Mouse (Mus musculus) hindbrain, postnatal 0 days (tissue): ENCODE results near the gene March9. TPM values are rescaled to one million over a fixed set of nuclear protein-coding genes. Genes with fewer than 3 reads are reported as not detected.
"Not testable (repeated sequence)": the region's sequence is repeated elsewhere in the genome, so short reads cannot be mapped to it uniquely, and the experiment has no call there.

Experiments
- ATAC-seq: fragments of 200-750 bp; cut with Nextera tagmentation; 2 replicates; pipeline ENCODE4 v1.8.0; 2017; ENCODE audit warnings: mild to moderate bottlenecking, moderate TSS enrichment, moderate library complexity
- DNase-seq: peaks from one replicate; pipeline ENCODE4 v3.0.0-alpha.2; 2015; ENCODE audit warnings: low spot score
- H3K27ac ChIP-seq: fragments of 300-500 bp; sonication (generic); 2 replicates; pipeline ENCODE4 v1.5.1; 2014; ENCODE audit warnings: mild to moderate bottlenecking
- H3K27me3 ChIP-seq: fragments of 300-500 bp; sonication (generic); 2 replicates; pipeline ENCODE4 v1.6.1; 2014; ENCODE audit warnings: low read length, mixed read lengths; ENCODE audit not compliant: insufficient read depth
- H3K36me3 ChIP-seq: fragments of 300-500 bp; sonication (generic); 2 replicates; pipeline ENCODE4 v1.6.1; 2014; ENCODE audit warnings: low read length, mixed read lengths; ENCODE audit not compliant: insufficient read depth
- H3K4me1 ChIP-seq: fragments of 300-500 bp; sonication (generic); 2 replicates; pipeline ENCODE4 v1.6.1; 2014; ENCODE audit warnings: antibody characterized with exemption, low read length, mixed read lengths; ENCODE audit not compliant: insufficient read depth
- H3K4me2 ChIP-seq: fragments of 300-500 bp; sonication (generic); 2 replicates; pipeline ENCODE4 v1.6.1; 2014; ENCODE audit warnings: low read depth, mild to moderate bottlenecking, low read length, moderate library complexity, mixed read lengths
- H3K4me3 ChIP-seq: fragments of 300-500 bp; sonication (generic); 2 replicates; pipeline ENCODE4 v1.5.1; 2014; ENCODE audit warnings: low read length
- H3K9ac ChIP-seq: fragments of 300-500 bp; sonication (generic); replicated peaks from 2 replicates; pipeline ENCODE4 v1.6.1; 2014; ENCODE audit warnings: mild to moderate bottlenecking, low read length, moderate library complexity, mixed read lengths
- H3K9me3 ChIP-seq: fragments of 300-500 bp; sonication (generic); 2 replicates; pipeline ENCODE4 v1.6.1; 2016; ENCODE audit warnings: low read length, mixed read lengths
- CTCF ChIP-seq: IDR thresholded peaks from 2 replicates; pipeline ENCODE4 v1.5.1; 2016; ENCODE audit warnings: antibody characterized with exemption, control low read depth, low read depth
- WGBS: fragments of 180-500 bp; shearing (Covaris S2); extraction: QIAGEN DNeasy Blood & Tissue Kit; methylation state at CpG from one replicate; pipeline ENCODE4 v1.1.7; 2014; 5-methylcytosine and 5-hydroxymethylcytosine counted together
- polyA plus RNA-seq: library from polyadenylated mRNA; unstranded; fragments of >200 nt; fragmentation: Nextera tagmentation; extraction: Ambion mirVana; gene quantifications from 2 replicates; pipeline ENCODE4 v1.2.1, GENCODE M21; 2015
- total RNA-seq: library from RNA; depleted of rRNA; stranded (reverse); fragments of >200 nt; gene quantifications from 2 replicates; pipeline ENCODE4 v1.2.3, GENCODE M21; 2014

The March9 gene
- total and polyA plus RNA-seq, 2 experiments from 2014 or later, result 6.7 to 80.1 TPM

DNA sequence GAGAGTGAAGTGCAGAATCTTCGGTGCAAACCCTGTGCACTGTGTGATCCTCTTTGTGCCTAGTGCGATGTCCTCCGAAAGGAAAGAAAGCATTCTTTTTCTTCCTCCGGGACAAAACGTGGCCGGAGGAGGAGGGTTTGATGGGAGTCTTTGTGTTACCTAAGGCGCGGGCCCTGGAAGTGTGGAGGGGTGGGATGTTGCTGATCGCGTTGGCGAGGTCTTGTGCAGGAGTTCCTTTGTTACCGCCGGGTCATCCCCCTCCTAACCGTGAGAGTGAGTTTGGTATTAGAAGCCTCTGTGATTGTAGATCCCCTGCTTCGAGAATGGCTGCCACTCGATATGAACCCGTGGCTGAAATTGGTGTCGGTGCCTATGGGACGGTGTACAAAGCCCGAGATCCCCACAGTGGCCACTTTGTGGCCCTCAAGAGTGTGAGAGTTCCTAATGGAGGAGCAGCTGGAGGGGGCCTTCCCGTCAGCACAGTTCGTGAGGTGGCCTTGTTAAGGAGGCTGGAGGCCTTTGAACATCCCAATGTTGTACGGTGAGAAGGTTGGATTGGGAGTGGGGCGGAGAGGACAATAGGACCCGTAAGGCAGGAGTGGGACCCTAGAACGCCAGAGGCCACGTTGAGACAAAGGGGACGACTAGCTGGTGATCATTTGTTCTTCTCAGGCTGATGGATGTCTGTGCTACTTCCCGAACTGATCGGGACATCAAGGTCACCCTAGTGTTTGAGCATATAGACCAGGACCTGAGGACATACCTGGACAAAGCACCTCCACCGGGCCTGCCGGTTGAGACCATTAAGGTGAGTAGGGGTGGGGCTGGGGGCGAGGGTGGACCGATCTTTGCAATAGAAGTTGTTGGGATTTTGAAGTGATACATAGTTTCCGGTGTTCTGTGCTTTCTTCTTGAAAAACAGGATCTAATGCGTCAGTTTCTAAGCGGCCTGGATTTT is 4.2 kb upstream of the March9 start:
- Histone ChIP-seq H3K9ac (peak overlapping the region; percentile 97), H3K4me3 (peak overlapping the region; percentile 80), H3K9me3 (no peaks in the 10 kb centered on the region), H3K36me3 (peaks cover 36% of the 10 kb centered on the region), H3K27ac (peak overlapping the region; percentile 92), H3K4me2 (peak overlapping the region; percentile 79), H3K4me1 (peaks cover 19% of the 10 kb centered on the region; the same call in 1 of the 2 replicates), H3K27me3 (no peaks in the 10 kb centered on the region)
- ATAC-seq (peak; percentile 0; the same call in 1 of the 2 replicates), DNase-seq (no peak)
- TF ChIP-seq CTCF, result no peak
- WGBS, result 12% methylated on average over 37 of the region's 37 CpGs

- H3K36me3 ChIP-seq, result peaks cover 36% of the 10 kb centered on the region
- under 1% methylated on average over 45 of the region's 46 CpGs for WGBS
- H3K4me2 ChIP-seq, result peak within 1 kb of the TSS; percentile 79
- H3K27me3 ChIP-seq, result no peaks in the 10 kb centered on the region
- ATAC-seq (peak; percentile 94), DNase-seq (peak; percentile 99)
- H3K4me1 ChIP-seq, result peaks cover 12% of the 10 kb centered on the region; the same call in 1 of the 2 replicates
- peak; percentile 31; the same call in 1 of the 2 replicates for TF ChIP-seq CTCF
- H3K9ac ChIP-seq, result peak within 1 kb of the TSS; percentile 97
- no peaks in the 10 kb centered on the region for H3K9me3 ChIP-seq
- peak within 1 kb of the TSS; percentile 92 for H3K27ac ChIP-seq
- H3K4me3 ChIP-seq, result peak within 1 kb of the TSS; percentile 80
These were observed 3.4 kb upstream of the March9 start, which contains the start of gene Cdk4 for GRCm38 (mm10) chr10:127063239-127063872. Cdk4 (plus strand) TSS chr10:127063534.

- Histone ChIP-seq H3K4me2 (peak overlapping the region; percentile 53), H3K27me3 (no peaks in the 10 kb centered on the region), H3K9ac (no peak overlapping the region), H3K4me1 (peaks cover 12% of the 10 kb centered on the region; the same call in 1 of the 2 replicates), H3K36me3 (peaks cover 31% of the 10 kb centered on the region), H3K4me3 (no peak overlapping the region), H3K9me3 (no peaks in the 10 kb centered on the region), H3K27ac (peak overlapping the region; percentile 68; the same call in 1 of the 2 replicates)
- ATAC-seq (no peak), DNase-seq (no peak)
- 76% methylated on average over 5 of the region's 5 CpGs for WGBS
- TF ChIP-seq CTCF, result no peak
These were observed 2.5 kb upstream of the March9 start for GRCm38 (mm10) chr10:127062503-127062902.

GRCm38 (mm10) chr10:127062101-127062500 is 2.1 kb upstream of the March9 start:
- peaks cover 12% of the 10 kb centered on the region; the same call in 1 of the 2 replicates for H3K4me1 ChIP-seq
- not testable (repeated sequence) for H3K4me2 ChIP-seq, DNase-seq, H3K27me3 ChIP-seq, H3K4me3 ChIP-seq, ATAC-seq, H3K9ac ChIP-seq, H3K27ac ChIP-seq, H3K9me3 ChIP-seq
- peaks cover 31% of the 10 kb centered on the region for H3K36me3 ChIP-seq
- 88% methylated on average over 4 of the region's 4 CpGs for WGBS

GRCm38 (mm10) chr10:127061513-127061912 is 1.5 kb upstream of the March9 start:
- peaks cover 12% of the 10 kb centered on the region; the same call in 1 of the 2 replicates for H3K4me1 ChIP-seq
- H3K4me3 ChIP-seq, result peak overlapping the region; percentile 86; the same call in 1 of the 2 replicates
- peaks cover 28% of the 10 kb centered on the region for H3K36me3 ChIP-seq
- no peak for TF ChIP-seq CTCF
- WGBS, result 55% methylated on average over 2 of the region's 2 CpGs
- no peak overlapping the region; the same call in 1 of the 2 replicates for H3K9ac ChIP-seq
- DNase-seq, result no peak
- ATAC-seq, result no peak
- no peaks in the 10 kb centered on the region for H3K27me3 ChIP-seq
- H3K9me3 ChIP-seq, result no peaks in the 10 kb centered on the region
- H3K27ac ChIP-seq, result peak overlapping the region; percentile 92; the same call in 1 of the 2 replicates
- peak overlapping the region; percentile 88 for H3K4me2 ChIP-seq

DNA sequence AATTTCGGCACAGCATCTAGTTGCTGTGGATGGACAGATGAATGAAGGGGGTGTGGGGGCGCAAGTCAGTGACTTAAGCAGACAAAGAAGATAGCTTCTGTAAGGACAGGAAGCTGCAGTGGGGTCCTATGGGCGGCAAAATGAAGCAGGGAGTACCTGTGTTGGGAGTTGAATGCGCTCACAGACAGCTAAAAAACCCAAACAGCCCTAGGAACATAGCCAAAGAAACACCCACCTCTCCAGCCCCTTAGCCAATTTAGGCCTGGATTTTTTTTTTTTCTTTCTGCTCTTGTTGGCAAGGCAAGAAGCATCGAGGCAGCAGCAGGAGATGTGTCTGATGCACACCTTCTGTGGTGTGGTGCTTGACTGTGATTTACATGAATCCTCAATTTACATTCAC is 1.1 kb upstream of the March9 start:
- H3K4me1 ChIP-seq, result peaks cover 12% of the 10 kb centered on the region; the same call in 1 of the 2 replicates
- H3K4me2 ChIP-seq, result peak overlapping the region; percentile 88
- no peaks in the 10 kb centered on the region for H3K9me3 ChIP-seq
- peak overlapping the region; percentile 86 for H3K4me3 ChIP-seq
- peaks cover 28% of the 10 kb centered on the region for H3K36me3 ChIP-seq
- ATAC-seq (no peak), DNase-seq (no peak)
- peak overlapping the region; percentile 93 for H3K9ac ChIP-seq
- WGBS, result 22% methylated on average over 5 of the region's 5 CpGs
- H3K27me3 ChIP-seq, result no peaks in the 10 kb centered on the region
- H3K27ac ChIP-seq, result peak overlapping the region; percentile 92
- no peak for TF ChIP-seq CTCF
